Mouse (Mus musculus): ENCODE data around the gene Car10.

DNA sequence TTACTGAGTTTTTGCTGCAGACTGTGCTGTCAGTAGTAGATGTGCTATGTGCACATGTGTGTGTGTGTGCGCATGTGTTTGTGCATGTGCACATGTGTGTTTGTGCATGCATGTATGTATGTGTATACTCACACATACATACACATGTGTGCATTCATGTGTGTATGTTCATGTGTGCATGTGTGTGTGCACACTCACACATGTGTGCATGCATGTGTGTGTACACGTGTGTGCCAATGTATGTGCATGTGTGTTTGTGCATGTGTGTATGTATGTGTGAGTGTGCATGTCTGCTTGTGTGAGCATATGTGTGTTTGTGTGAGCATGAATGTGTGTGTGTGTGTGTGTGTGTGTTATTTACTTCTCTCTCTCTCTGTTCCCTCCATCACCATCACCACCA is 298.5 kb downstream of the Car10 start:
- TF ChIP-seq POLR2A (IDR thresholded peaks at IDR 0.05; ENCODE audit: low read depth, low read length) (no peak), CTCF (IDR thresholded peaks at IDR 0.05; ENCODE audit: extremely low read depth, insufficient read length, insufficient replicate concordance, low read depth, low read length) (no peak)

Data from small intestine, adult 2 months (tissue).